Mouse (Mus musculus) heart, postnatal 0 days (tissue): ENCODE data around the gene Prickle1. TPM values are rescaled to one million over a fixed set of nuclear protein-coding genes. Genes with fewer than 3 reads are reported as not detected.
A peak's percentile ranks its signal among the peaks of the same experiment; 100 is the strongest.

ENCODE experiments used
- ATAC-seq: fragments of 200-750 bp; cut with Nextera tagmentation; 2 replicates; pipeline ENCODE4 v1.8.0; 2017; ENCODE audit warnings: low read depth, moderate number of reproducible peaks, moderate library complexity; ENCODE audit not compliant: insufficient read depth
- DNase-seq: peaks from one replicate; pipeline ENCODE4 v3.0.0-alpha.2; 2016; ENCODE audit warnings: low spot score
- H3K27ac ChIP-seq: fragments of 300-500 bp; sonication (generic); 2 replicates; pipeline ENCODE4 v1.5.1; 2014; ENCODE audit warnings: low read depth, mild to moderate bottlenecking
- H3K27me3 ChIP-seq: fragments of 300-500 bp; sonication (generic); 2 replicates; pipeline ENCODE4 v1.6.1; 2014; ENCODE audit warnings: low read length, mixed read lengths; ENCODE audit not compliant: control insufficient read depth, insufficient read depth
- H3K36me3 ChIP-seq: fragments of 300-500 bp; sonication (generic); replicated peaks from 2 replicates; pipeline ENCODE4 v1.6.1; 2014; ENCODE audit warnings: low read length, mixed read lengths; ENCODE audit not compliant: control insufficient read depth, insufficient read depth
- H3K4me1 ChIP-seq: fragments of 300-500 bp; sonication (generic); 2 replicates; pipeline ENCODE4 v1.6.1; 2014; ENCODE audit warnings: antibody characterized with exemption; ENCODE audit not compliant: control insufficient read depth, insufficient read depth
- H3K4me2 ChIP-seq: fragments of 300-500 bp; sonication (generic); 2 replicates; pipeline ENCODE4 v1.6.1; 2014; ENCODE audit warnings: low read depth, mild to moderate bottlenecking, low read length, moderate library complexity
- H3K4me3 ChIP-seq: fragments of 300-500 bp; sonication (generic); 2 replicates; pipeline ENCODE4 v1.5.1; 2014; ENCODE audit warnings: low read depth, low read length
- H3K9ac ChIP-seq: fragments of 300-500 bp; sonication (generic); replicated peaks from 2 replicates; pipeline ENCODE4 v1.6.1; 2014; ENCODE audit warnings: low read depth, low read length, mixed read lengths
- H3K9me3 ChIP-seq: fragments of 300-500 bp; sonication (generic); replicated peaks from 2 replicates; pipeline ENCODE4 v1.6.1; 2016; ENCODE audit warnings: low read length; ENCODE audit not compliant: control insufficient read depth
- CTCF ChIP-seq: IDR thresholded peaks from 2 replicates; pipeline ENCODE4 v1.5.1; 2016; ENCODE audit warnings: antibody characterized with exemption, control low read depth, low read depth
- EP300 ChIP-seq: IDR thresholded peaks from 2 replicates; pipeline ENCODE4 v1.6.1; 2016; ENCODE audit warnings: antibody characterized with exemption, low read depth
- WGBS: fragments of 180-500 bp; shearing (Covaris S2); extraction: QIAGEN DNeasy Blood & Tissue Kit; methylation state at CpG from one replicate; pipeline ENCODE4 v1.1.7; 2014; 5-methylcytosine and 5-hydroxymethylcytosine counted together
- polyA plus RNA-seq: library from polyadenylated mRNA; unstranded; fragments of >200 nt; fragmentation: Nextera tagmentation; extraction: Ambion mirVana; gene quantifications from 2 replicates; pipeline ENCODE4 v1.2.1, GENCODE M21; 2015
- total RNA-seq: library from RNA; depleted of rRNA; stranded (reverse); fragments of >200 nt; gene quantifications from 2 replicates; pipeline ENCODE4 v1.2.3, GENCODE M21; 2014; ENCODE audit warnings: low replicate concordance

The Prickle1 gene
- total and polyA plus RNA-seq, 2 experiments from 2014 or later, result 21.0 to 24.2 TPM

DNA sequence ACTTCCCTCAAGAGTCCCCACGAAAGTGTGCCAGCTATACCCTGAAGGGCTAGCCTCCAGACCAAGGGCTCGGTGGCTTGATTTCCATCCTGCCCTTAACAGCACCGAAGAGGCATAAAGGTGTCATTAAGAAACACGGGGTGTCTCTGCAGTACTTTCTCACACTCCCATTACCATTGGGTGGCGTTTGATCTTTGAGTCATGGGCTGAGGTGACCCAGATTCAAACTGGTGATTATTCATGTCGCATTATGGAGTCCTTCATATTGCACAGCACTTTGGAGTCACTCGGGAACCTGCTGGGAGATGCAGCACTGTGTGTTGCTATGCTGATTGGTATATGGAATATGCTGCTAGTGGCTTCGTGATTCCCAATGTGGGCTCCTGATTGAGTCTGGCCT is 14.0 kb downstream of the Prickle1 start:
- 90% methylated on average over 8 of the region's 8 CpGs for WGBS
- ATAC-seq (no peak), DNase-seq (no peak)
- H3K36me3 ChIP-seq, result 0 out of 2 replicates have a peak, but pooled peaks cover 7% of the 10 kb centered on the region
- 0 out of 2 replicates have a peak, but pooled peaks cover 4% of the 10 kb centered on the region for H3K4me1 ChIP-seq
- TF ChIP-seq CTCF (no peak), EP300 (no peak)
- no peak overlapping the region for H3K4me2 ChIP-seq
- H3K4me3 ChIP-seq, result no peak overlapping the region
- no peak overlapping the region for H3K9ac ChIP-seq
- no peaks in the 10 kb centered on the region for H3K27me3 ChIP-seq
- peaks cover 4% of the 10 kb centered on the region; the same call in 1 of the 2 replicates for H3K9me3 ChIP-seq
- no peak overlapping the region for H3K27ac ChIP-seq

DNA sequence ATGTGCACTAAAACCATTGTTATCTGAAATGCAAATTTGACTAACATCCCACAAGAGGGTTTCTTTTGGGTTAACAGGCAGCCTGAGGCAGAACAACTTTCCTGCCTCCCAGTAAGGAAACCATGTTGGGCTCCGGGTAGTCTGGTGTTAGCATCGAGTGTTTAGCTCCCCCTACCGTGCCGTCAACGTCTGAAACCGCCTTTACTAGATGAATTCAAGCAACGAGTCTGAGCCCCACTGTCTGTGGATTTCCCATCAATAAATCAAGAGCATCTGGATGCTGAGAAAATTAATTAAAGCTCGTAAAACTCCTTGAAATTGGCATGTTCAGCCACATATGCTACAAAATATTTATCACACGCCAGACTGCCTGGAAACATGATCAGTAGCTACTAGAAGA is 15.8 kb downstream of the Prickle1 start:
- H3K9me3 ChIP-seq, result peaks cover 4% of the 10 kb centered on the region; the same call in 1 of the 2 replicates
- TF ChIP-seq CTCF (peak; percentile 35), EP300 (no peak)
- H3K27ac ChIP-seq, result no peak overlapping the region
- no peak overlapping the region for H3K4me2 ChIP-seq
- 49% methylated on average over 9 of the region's 9 CpGs for WGBS
- no peaks in the 10 kb centered on the region for H3K27me3 ChIP-seq
- no peaks in the 10 kb centered on the region for H3K4me1 ChIP-seq
- ATAC-seq (no peak), DNase-seq (no peak)
- no peak overlapping the region for H3K9ac ChIP-seq
- no peak overlapping the region for H3K4me3 ChIP-seq
- 0 out of 2 replicates have a peak, but pooled peaks cover 5% of the 10 kb centered on the region for H3K36me3 ChIP-seq

DNA sequence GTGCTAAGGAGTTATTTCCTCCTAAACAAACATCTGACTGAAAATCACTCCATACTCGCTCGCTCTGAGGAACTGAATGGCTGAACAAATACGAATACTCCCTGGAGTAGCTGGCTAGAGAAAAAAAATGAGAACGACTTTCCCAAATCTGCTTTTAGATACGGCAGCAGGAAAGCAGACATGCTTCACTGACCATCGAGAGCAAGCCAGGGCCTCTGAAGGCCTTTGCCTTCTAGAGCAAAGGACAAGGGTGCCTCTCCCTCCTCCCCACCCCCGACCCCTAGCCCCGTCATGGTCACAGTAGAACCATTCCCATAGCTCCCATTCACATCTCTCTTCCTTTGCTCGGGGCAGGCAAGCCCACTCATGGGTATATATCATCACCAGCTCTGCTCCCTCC is 16.6 kb downstream of the Prickle1 start:
- no peak for ATAC-seq
- Histone ChIP-seq H3K4me1 (no peaks in the 10 kb centered on the region), H3K27ac (no peak overlapping the region), H3K4me2 (no peak overlapping the region), H3K9ac (no peak overlapping the region), H3K9me3 (peaks cover 4% of the 10 kb centered on the region; the same call in 1 of the 2 replicates), H3K27me3 (no peaks in the 10 kb centered on the region), H3K36me3 (no peaks in the 10 kb centered on the region), H3K4me3 (no peak overlapping the region)
- 83% methylated on average over 9 of the region's 9 CpGs for WGBS
- TF ChIP-seq CTCF (no peak), EP300 (no peak)
- DNase-seq, result no peak

DNA sequence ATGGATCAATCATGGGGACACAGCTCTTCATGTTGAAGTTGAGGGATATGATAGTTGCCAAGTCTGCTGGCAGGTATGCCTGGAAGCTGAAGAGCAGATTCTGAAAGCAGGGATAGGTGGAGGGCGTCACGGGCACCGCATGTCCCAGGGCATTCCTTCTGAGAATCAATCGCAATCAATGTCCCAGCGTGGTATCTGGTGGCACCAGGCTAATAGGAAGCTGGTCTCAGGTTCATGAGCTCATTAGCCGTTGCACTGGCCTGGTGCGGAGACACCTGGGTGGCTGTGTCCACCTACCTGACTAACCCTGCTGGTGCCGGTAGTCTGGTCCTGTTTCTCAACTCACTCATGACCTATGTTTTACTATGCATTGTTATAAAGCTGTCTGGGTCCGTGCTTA is 19.3 kb downstream of the Prickle1 start:
- Histone ChIP-seq H3K4me2 (no peak overlapping the region), H3K27me3 (no peaks in the 10 kb centered on the region), H3K9me3 (peaks cover 4% of the 10 kb centered on the region; the same call in 1 of the 2 replicates), H3K4me1 (no peaks in the 10 kb centered on the region), H3K36me3 (no peaks in the 10 kb centered on the region), H3K4me3 (no peak overlapping the region), H3K27ac (no peak overlapping the region), H3K9ac (no peak overlapping the region)
- ATAC-seq (no peak), DNase-seq (no peak)
- WGBS, result 71% methylated on average over 9 of the region's 9 CpGs
- no peak for TF ChIP-seq CTCF
- no peak for TF ChIP-seq EP300

DNA sequence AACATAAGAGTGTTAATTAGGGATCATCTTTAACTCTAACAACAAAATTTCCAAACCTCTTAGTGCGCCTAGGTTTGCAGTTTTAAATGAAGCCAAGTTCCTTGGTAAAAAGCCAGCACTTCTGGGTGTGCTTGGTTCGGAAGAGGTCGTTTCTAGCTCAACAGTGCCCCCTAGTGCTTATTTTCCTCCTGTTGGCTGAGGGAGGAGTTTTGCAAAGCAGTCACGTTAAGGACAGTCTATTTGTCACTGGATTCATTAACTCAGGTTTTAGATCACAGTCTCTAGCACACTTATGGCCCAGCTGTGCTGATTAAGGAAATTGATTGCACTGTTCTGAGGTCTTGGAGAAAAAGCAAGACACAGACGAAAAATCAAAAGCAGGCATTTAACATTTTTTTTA is 19.8 kb downstream of the Prickle1 start:
- no peak overlapping the region for H3K4me3 ChIP-seq
- peak; percentile 92 for DNase-seq
- H3K27ac ChIP-seq, result no peak overlapping the region

DNA sequence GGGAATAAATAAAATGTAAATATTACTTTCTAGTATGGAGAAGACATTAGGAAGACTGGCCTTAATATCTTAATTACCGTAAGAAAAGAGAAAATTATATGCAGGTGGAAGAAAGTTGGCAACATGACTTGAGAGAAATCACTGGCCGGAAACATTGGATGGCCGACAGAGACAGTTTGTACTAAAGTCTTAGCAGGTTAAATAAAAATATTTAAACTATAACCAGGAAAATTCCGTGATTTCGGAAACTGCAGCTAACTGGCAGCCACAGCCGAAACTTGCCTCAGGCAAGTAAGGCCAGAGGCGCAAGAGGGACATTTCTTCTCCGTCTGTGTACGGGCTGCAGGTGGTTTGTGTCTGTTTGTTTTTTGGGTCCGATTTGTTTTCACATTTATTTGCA is 22.8 kb downstream of the Prickle1 start:
- Histone ChIP-seq H3K4me1 (peaks cover 7% of the 10 kb centered on the region), H3K4me3 (no peak overlapping the region), H3K27ac (no peak overlapping the region), H3K27me3 (no peaks in the 10 kb centered on the region), H3K9me3 (peaks cover 4% of the 10 kb centered on the region; the same call in 1 of the 2 replicates), H3K9ac (no peak overlapping the region), H3K4me2 (no peak overlapping the region), H3K36me3 (no peaks in the 10 kb centered on the region)
- TF ChIP-seq CTCF (no peak), EP300 (no peak)
- ATAC-seq, result no peak
- WGBS, result 96% methylated on average over 10 of the region's 10 CpGs
- no peak for DNase-seq

More for the DNA sequence above, 19.8 kb downstream of the Prickle1 start:
- ATAC-seq, result peak; percentile 82
- TF ChIP-seq EP300, result no peak
- TF ChIP-seq CTCF, result peak; percentile 95
- no peak overlapping the region for H3K4me2 ChIP-seq
- no peaks in the 10 kb centered on the region for H3K4me1 ChIP-seq
- WGBS, result 8% methylated on average over 5 of the region's 5 CpGs
- no peaks in the 10 kb centered on the region for H3K36me3 ChIP-seq
- no peak overlapping the region for H3K9ac ChIP-seq
- peaks cover 4% of the 10 kb centered on the region; the same call in 1 of the 2 replicates for H3K9me3 ChIP-seq
- H3K27me3 ChIP-seq, result no peaks in the 10 kb centered on the region
